Mouse (Mus musculus) forebrain, embryonic 16.5 days (tissue): ENCODE results near the gene Rabl2. TPM values are rescaled to one million over a fixed set of nuclear protein-coding genes. Genes with fewer than 3 reads are reported as not detected.

Experiments used
- ATAC-seq: fragments of 200-750 bp; cut with Nextera tagmentation; 2 replicates; pipeline ENCODE4 v1.8.0; 2017; ENCODE audit warnings: mild to moderate bottlenecking, moderate library complexity
- H3K27ac ChIP-seq: fragments of 300-500 bp; sonication (generic); 2 replicates; pipeline ENCODE4 v1.5.1; 2014; ENCODE audit warnings: low read length, control low read depth
- H3K27me3 ChIP-seq: fragments of 300-500 bp; sonication (generic); replicated peaks from 2 replicates; pipeline ENCODE4 v1.6.1; 2014; ENCODE audit warnings: low read length; ENCODE audit not compliant: control insufficient read depth, insufficient read depth
- H3K36me3 ChIP-seq: fragments of 300-500 bp; sonication (generic); 2 replicates; pipeline ENCODE4 v1.6.1; 2014; ENCODE audit not compliant: control insufficient read depth, insufficient read depth
- H3K4me1 ChIP-seq: fragments of 300-500 bp; sonication (generic); replicated peaks from 2 replicates; pipeline ENCODE4 v1.6.1; 2014; ENCODE audit warnings: low read length; ENCODE audit not compliant: control insufficient read depth, insufficient read depth
- H3K4me2 ChIP-seq: fragments of 300-500 bp; sonication (generic); 2 replicates; pipeline ENCODE4 v1.6.1; 2014; ENCODE audit warnings: mild to moderate bottlenecking, low read length, control low read depth
- H3K4me3 ChIP-seq: fragments of 300-500 bp; sonication (generic); replicated peaks from 2 replicates; pipeline ENCODE4 v1.5.1; 2014; ENCODE audit warnings: mild to moderate bottlenecking, low read length, control low read depth
- H3K9ac ChIP-seq: fragments of 300-500 bp; sonication (generic); replicated peaks from 2 replicates; pipeline ENCODE4 v1.6.1; 2014; ENCODE audit warnings: low read depth, low read length, control low read depth
- H3K9me3 ChIP-seq: fragments of 300-500 bp; sonication (generic); 2 replicates; pipeline ENCODE4 v1.6.1; 2016; ENCODE audit warnings: low read length; ENCODE audit not compliant: control insufficient read depth
- WGBS: fragments of 180-500 bp; shearing (Covaris S2); extraction: QIAGEN DNeasy Blood & Tissue Kit; methylation state at CpG from one replicate; pipeline ENCODE4 v1.1.7; 2014; 5-methylcytosine and 5-hydroxymethylcytosine counted together
- polyA plus RNA-seq: library from polyadenylated mRNA; unstranded; fragments of >200 nt; fragmentation: Nextera tagmentation; extraction: Ambion mirVana; gene quantifications from 2 replicates; pipeline ENCODE4 v1.2.1, GENCODE M21; 2015

Gene Rabl2
- 53.6 and 64.4 TPM in 2 replicates for polyA plus RNA-seq

- peak; percentile 97 for ATAC-seq
- Histone ChIP-seq H3K27me3 (no peaks in the 10 kb centered on the region), H3K4me1 (peaks cover 17% of the 10 kb centered on the region), H3K9ac (peak within 1 kb of the TSS; percentile 64), H3K27ac (peak within 1 kb of the TSS; percentile 39), H3K4me3 (peak within 1 kb of the TSS; percentile 58), H3K4me2 (peak within 1 kb of the TSS; percentile 73), H3K36me3 (no peaks in the 10 kb centered on the region), H3K9me3 (no peaks in the 10 kb centered on the region)
- under 1% methylated on average over 35 of the region's 35 CpGs for WGBS
These were observed at the start of gene Rabl2 for GRCm38 (mm10) chr15:89591723-89592455. Gene Rabl2, minus strand, starts transcription at chr15:89591923.

GRCm38 (mm10) chr15:89623626-89623959 is 31.9 kb upstream of the Rabl2 start:
- H3K36me3 ChIP-seq: no peaks in the 10 kb centered on the region
- H3K9ac ChIP-seq: no peak overlapping the region
- no peak overlapping the region for H3K4me2 ChIP-seq
- no peaks in the 10 kb centered on the region for H3K27me3 ChIP-seq
- no peak overlapping the region for H3K4me3 ChIP-seq
- no peak overlapping the region for H3K27ac ChIP-seq
- WGBS: 9% methylated on average over 6 of the region's 6 CpGs
- peak; percentile 65 for ATAC-seq
- no peaks in the 10 kb centered on the region for H3K4me1 ChIP-seq
- peaks cover 6% of the 10 kb centered on the region for H3K9me3 ChIP-seq

GRCm38 (mm10) chr15:89622959-89623625 is 31.4 kb upstream of the Rabl2 start:
- H3K27me3 ChIP-seq: no peaks in the 10 kb centered on the region
- H3K4me3 ChIP-seq: no peak overlapping the region
- WGBS: 58% methylated on average over 5 of the region's 5 CpGs
- H3K27ac ChIP-seq: no peak overlapping the region
- no peaks in the 10 kb centered on the region for H3K4me1 ChIP-seq
- H3K9ac ChIP-seq: no peak overlapping the region
- H3K4me2 ChIP-seq: no peak overlapping the region
- H3K9me3 ChIP-seq: peaks cover 6% of the 10 kb centered on the region
- ATAC-seq: peak; percentile 23; the same call in 1 of the 2 replicates
- H3K36me3 ChIP-seq: no peaks in the 10 kb centered on the region

- H3K36me3 ChIP-seq: no peaks in the 10 kb centered on the region
- H3K9ac ChIP-seq: no peak overlapping the region
- WGBS: 75% methylated on average over 12 of the region's 12 CpGs
- no peak overlapping the region for H3K4me3 ChIP-seq
- no peaks in the 10 kb centered on the region for H3K4me1 ChIP-seq
- peak; percentile 47; the same call in 1 of the 2 replicates for ATAC-seq
- no peak overlapping the region for H3K4me2 ChIP-seq
- no peak overlapping the region for H3K27ac ChIP-seq
- peaks cover 6% of the 10 kb centered on the region for H3K9me3 ChIP-seq
- no peaks in the 10 kb centered on the region for H3K27me3 ChIP-seq
These were observed 30.7 kb upstream of the Rabl2 start for GRCm38 (mm10) chr15:89622312-89622958.

GRCm38 (mm10) chr15:89607888-89608287 is 16.2 kb upstream of the Rabl2 start:
- Histone ChIP-seq H3K27ac (no peak overlapping the region), H3K4me2 (no peak overlapping the region), H3K27me3 (no peaks in the 10 kb centered on the region), H3K36me3 (no peaks in the 10 kb centered on the region), H3K4me1 (no peaks in the 10 kb centered on the region), H3K4me3 (no peak overlapping the region), H3K9ac (no peak overlapping the region), H3K9me3 (no peaks in the 10 kb centered on the region)
- WGBS: 88% methylated on average over 9 of the region's 9 CpGs
- no peak for ATAC-seq

- no peak overlapping the region for H3K4me2 ChIP-seq
- no peaks in the 10 kb centered on the region for H3K4me1 ChIP-seq
- no peak overlapping the region for H3K9ac ChIP-seq
- no peak overlapping the region for H3K27ac ChIP-seq
- ATAC-seq: no peak
- H3K4me3 ChIP-seq: no peak overlapping the region
- no peaks in the 10 kb centered on the region for H3K9me3 ChIP-seq
- no peaks in the 10 kb centered on the region for H3K36me3 ChIP-seq
- H3K27me3 ChIP-seq: no peaks in the 10 kb centered on the region
- 86% methylated on average over 8 of the region's 8 CpGs for WGBS
These were observed 15.8 kb upstream of the Rabl2 start for GRCm38 (mm10) chr15:89607480-89607879.

GRCm38 (mm10) chr15:89605822-89606570 is 14.3 kb upstream of the Rabl2 start:
- no peak overlapping the region for H3K27ac ChIP-seq
- H3K4me2 ChIP-seq: no peak overlapping the region
- H3K27me3 ChIP-seq: no peaks in the 10 kb centered on the region
- no peak overlapping the region for H3K4me3 ChIP-seq
- H3K4me1 ChIP-seq: no peaks in the 10 kb centered on the region
- no peak for ATAC-seq
- no peaks in the 10 kb centered on the region for H3K36me3 ChIP-seq
- H3K9ac ChIP-seq: no peak overlapping the region
- no peaks in the 10 kb centered on the region for H3K9me3 ChIP-seq
- 66% methylated on average over 12 of the region's 12 CpGs for WGBS

- H3K27ac ChIP-seq: no peak overlapping the region
- no peak; the same call in 1 of the 2 replicates for ATAC-seq
- no peak overlapping the region for H3K9ac ChIP-seq
These were observed 825 bp upstream of the Rabl2 start for GRCm38 (mm10) chr15:89592548-89592947.

GRCm38 (mm10) chr15:89591317-89591716 is 406 bp downstream of the Rabl2 start:
- ATAC-seq: no peak; the same call in none of the 2 replicates

More at GRCm38 (mm10) chr15:89592548-89592947, 825 bp upstream of the Rabl2 start:
- no peaks in the 10 kb centered on the region for H3K9me3 ChIP-seq
- peak overlapping the region; percentile 73; the same call in 1 of the 2 replicates for H3K4me2 ChIP-seq
- H3K36me3 ChIP-seq: no peaks in the 10 kb centered on the region
- no peak overlapping the region for H3K4me3 ChIP-seq
- peaks cover 17% of the 10 kb centered on the region for H3K4me1 ChIP-seq
- no peaks in the 10 kb centered on the region for H3K27me3 ChIP-seq
- 45% methylated on average over 4 of the region's 4 CpGs for WGBS

More at GRCm38 (mm10) chr15:89591317-89591716, 406 bp downstream of the Rabl2 start:
- H3K9me3 ChIP-seq: no peaks in the 10 kb centered on the region
- H3K27ac ChIP-seq: peak overlapping the region; percentile 39; the same call in 1 of the 2 replicates
- no peaks in the 10 kb centered on the region for H3K36me3 ChIP-seq
- H3K9ac ChIP-seq: peak overlapping the region; percentile 64
- H3K4me3 ChIP-seq: peak overlapping the region; percentile 58
- H3K4me1 ChIP-seq: peaks cover 17% of the 10 kb centered on the region
- no peaks in the 10 kb centered on the region for H3K27me3 ChIP-seq
- WGBS: 2% methylated on average over 30 of the region's 30 CpGs
- H3K4me2 ChIP-seq: peak overlapping the region; percentile 73
